Mouse (Mus musculus) embryonic facial prominence, embryonic 15.5 days (tissue): ENCODE measurements at regions not wholly inside any gene's neighbourhood (a gene's known extent, or its start where the extent isn't known, plus 50 kb on each side); places are given as distances from the start of the nearest gene placed in this dataset.

Source experiments
- ATAC-seq: fragments of 200-750 bp; cut with Nextera tagmentation; 2 replicates; pipeline ENCODE4 v1.8.0; 2017; ENCODE audit warnings: low read depth, moderate TSS enrichment; ENCODE audit not compliant: insufficient number of reproducible peaks, low FRiP score, low TSS enrichment
- H3K27ac ChIP-seq: fragments of 300-500 bp; sonication (generic); replicated peaks from 2 replicates; pipeline ENCODE4 v1.5.1; 2015; ENCODE audit warnings: mild to moderate bottlenecking, inconsistent platforms
- H3K27me3 ChIP-seq: fragments of 300-500 bp; sonication (generic); 2 replicates; pipeline ENCODE4 v1.6.1; 2015; ENCODE audit warnings: inconsistent platforms
- H3K36me3 ChIP-seq: fragments of 300-500 bp; sonication (generic); 2 replicates; pipeline ENCODE4 v1.6.1; 2015; ENCODE audit warnings: mild to moderate bottlenecking, inconsistent platforms
- H3K4me1 ChIP-seq: fragments of 300-500 bp; sonication (generic); 2 replicates; pipeline ENCODE4 v1.6.1; 2015; ENCODE audit warnings: inconsistent platforms
- H3K4me2 ChIP-seq: fragments of 300-500 bp; sonication (generic); replicated peaks from 2 replicates; pipeline ENCODE4 v1.6.1; 2015; ENCODE audit warnings: mild to moderate bottlenecking, inconsistent platforms
- H3K4me3 ChIP-seq: fragments of 300-500 bp; sonication (generic); replicated peaks from 2 replicates; pipeline ENCODE4 v1.5.1; 2015; ENCODE audit warnings: mild to moderate bottlenecking, inconsistent platforms
- H3K9ac ChIP-seq: fragments of 300-500 bp; sonication (generic); 2 replicates; pipeline ENCODE4 v1.6.1; 2015; ENCODE audit warnings: inconsistent platforms
- H3K9me3 ChIP-seq: fragments of 300-500 bp; sonication (generic); replicated peaks from 2 replicates; pipeline ENCODE4 v1.6.1; 2016; ENCODE audit warnings: inconsistent platforms
- WGBS: fragments of 180-500 bp; shearing (Covaris S2); methylation state at CpG from one replicate; pipeline ENCODE4 v1.1.7; 2015; 5-methylcytosine and 5-hydroxymethylcytosine counted together

- no peak overlapping the region for H3K4me2 ChIP-seq
- ATAC-seq, result no peak
- H3K27me3 ChIP-seq, result no peaks in the 10 kb centered on the region
- no peak overlapping the region for H3K27ac ChIP-seq
- H3K4me3 ChIP-seq, result no peak overlapping the region
- H3K4me1 ChIP-seq, result 0 out of 2 replicates have a peak, but pooled peaks cover 3% of the 10 kb centered on the region
- H3K9ac ChIP-seq, result no peak overlapping the region
- 51% methylated on average over 2 of the region's 2 CpGs for WGBS
- no peaks in the 10 kb centered on the region for H3K9me3 ChIP-seq
- H3K36me3 ChIP-seq, result no peaks in the 10 kb centered on the region
These were observed 672.8 kb upstream of the Fam160b2 start for GRCm38 (mm10) chr14:71272470-71272869.

- ATAC-seq, result no peak
- Histone ChIP-seq H3K9me3 (no peaks in the 10 kb centered on the region), H3K27ac (no peak overlapping the region), H3K27me3 (no peaks in the 10 kb centered on the region), H3K4me2 (no peak overlapping the region), H3K4me3 (no peak overlapping the region), H3K4me1 (no peaks in the 10 kb centered on the region), H3K9ac (no peak overlapping the region), H3K36me3 (no peaks in the 10 kb centered on the region)
- WGBS, result 80% methylated on average over 4 of the region's 4 CpGs
These were observed 658.0 kb upstream of the Fam160b2 start for GRCm38 (mm10) chr14:71257650-71258049.

GRCm38 (mm10) chr14:71254207-71254606, 654.6 kb upstream of the Fam160b2 start:
- ATAC-seq, result no peak
- Histone ChIP-seq H3K36me3 (no peaks in the 10 kb centered on the region), H3K27ac (no peak overlapping the region), H3K27me3 (no peaks in the 10 kb centered on the region), H3K4me2 (no peak overlapping the region), H3K9ac (no peak overlapping the region), H3K4me1 (peaks cover 5% of the 10 kb centered on the region; the same call in 1 of the 2 replicates), H3K9me3 (no peaks in the 10 kb centered on the region), H3K4me3 (no peak overlapping the region)
- 95% methylated on average over 1 of the region's 1 CpGs for WGBS

GRCm38 (mm10) chr14:71252136-71252535, 652.5 kb upstream of the Fam160b2 start:
- whole genome bisulfite sequencing, result 64% methylated on average over 3 of the region's 3 CpGs

GRCm38 (mm10) chr14:71251116-71251515, 651.5 kb upstream of the Fam160b2 start:
- H3K9me3 ChIP-seq, result no peaks in the 10 kb centered on the region
- H3K4me3 ChIP-seq, result no peak overlapping the region
- H3K4me1 ChIP-seq, result peaks cover 5% of the 10 kb centered on the region; the same call in 1 of the 2 replicates
- 91% methylated on average over 1 of the region's 1 CpGs for WGBS
- H3K4me2 ChIP-seq, result no peak overlapping the region
- H3K9ac ChIP-seq, result no peak overlapping the region
- no peaks in the 10 kb centered on the region for H3K36me3 ChIP-seq
- no peak overlapping the region for H3K27ac ChIP-seq
- no peaks in the 10 kb centered on the region for H3K27me3 ChIP-seq
- ATAC-seq, result no peak

More at GRCm38 (mm10) chr14:71252136-71252535, 652.5 kb upstream of the Fam160b2 start:
- Histone ChIP-seq H3K4me3 (no peak overlapping the region), H3K27me3 (no peaks in the 10 kb centered on the region), H3K9ac (no peak overlapping the region), H3K4me1 (peaks cover 5% of the 10 kb centered on the region; the same call in 1 of the 2 replicates), H3K27ac (no peak overlapping the region), H3K36me3 (no peaks in the 10 kb centered on the region), H3K4me2 (no peak overlapping the region), H3K9me3 (no peaks in the 10 kb centered on the region)
- ATAC-seq, result no peak

- Histone ChIP-seq H3K4me3 (no peak overlapping the region), H3K4me2 (no peak overlapping the region), H3K4me1 (peaks cover 5% of the 10 kb centered on the region; the same call in 1 of the 2 replicates), H3K9ac (no peak overlapping the region), H3K36me3 (no peaks in the 10 kb centered on the region), H3K27me3 (no peaks in the 10 kb centered on the region), H3K9me3 (no peaks in the 10 kb centered on the region), H3K27ac (no peak overlapping the region)
- WGBS, result 47% methylated on average over 7 of the region's 7 CpGs
- ATAC-seq, result no peak
These were observed 649.8 kb upstream of the Fam160b2 start for GRCm38 (mm10) chr14:71249387-71249965.

GRCm38 (mm10) chr14:71248534-71248933, 648.9 kb upstream of the Fam160b2 start:
- Histone ChIP-seq H3K9me3 (no peaks in the 10 kb centered on the region), H3K4me1 (peaks cover 5% of the 10 kb centered on the region; the same call in 1 of the 2 replicates), H3K4me2 (no peak overlapping the region), H3K27ac (no peak overlapping the region), H3K4me3 (no peak overlapping the region), H3K9ac (no peak overlapping the region), H3K36me3 (no peaks in the 10 kb centered on the region), H3K27me3 (no peaks in the 10 kb centered on the region)
- no peak for ATAC-seq
- 79% methylated on average over 2 of the region's 2 CpGs for WGBS

GRCm38 (mm10) chr14:71241655-71242390, 642.2 kb upstream of the Fam160b2 start:
- 39% methylated on average over 10 of the region's 10 CpGs for WGBS
- Histone ChIP-seq H3K4me3 (no peak overlapping the region), H3K36me3 (no peaks in the 10 kb centered on the region), H3K9me3 (no peaks in the 10 kb centered on the region), H3K4me2 (no peak overlapping the region), H3K27ac (no peak overlapping the region; the same call in 1 of the 2 replicates), H3K27me3 (no peaks in the 10 kb centered on the region), H3K4me1 (no peaks in the 10 kb centered on the region), H3K9ac (no peak overlapping the region)
- ATAC-seq, result no peak

- H3K27ac ChIP-seq, result no peak overlapping the region
- H3K9ac ChIP-seq, result no peak overlapping the region
- H3K4me3 ChIP-seq, result no peak overlapping the region
- H3K9me3 ChIP-seq, result no peaks in the 10 kb centered on the region
- H3K36me3 ChIP-seq, result no peaks in the 10 kb centered on the region
- no peaks in the 10 kb centered on the region; the same call in 1 of the 2 replicates for H3K4me1 ChIP-seq
- H3K4me2 ChIP-seq, result no peak overlapping the region
- no peaks in the 10 kb centered on the region for H3K27me3 ChIP-seq
- WGBS, result 87% methylated on average over 6 of the region's 6 CpGs
- no peak for ATAC-seq
These were observed 636.6 kb upstream of the Fam160b2 start for GRCm38 (mm10) chr14:71236192-71236591.

GRCm38 (mm10) chr14:71234900-71235299, 635.3 kb upstream of the Fam160b2 start:
- ATAC-seq, result no peak
- WGBS, result 90% methylated on average over 2 of the region's 2 CpGs

GRCm38 (mm10) chr14:71234276-71234675, 634.6 kb upstream of the Fam160b2 start:
- Histone ChIP-seq H3K36me3 (no peaks in the 10 kb centered on the region), H3K9ac (no peak overlapping the region), H3K27ac (no peak overlapping the region), H3K4me1 (no peaks in the 10 kb centered on the region; the same call in 1 of the 2 replicates), H3K4me3 (no peak overlapping the region), H3K9me3 (no peaks in the 10 kb centered on the region), H3K4me2 (no peak overlapping the region), H3K27me3 (no peaks in the 10 kb centered on the region)
- 52% methylated on average over 2 of the region's 2 CpGs for WGBS
- no peak for ATAC-seq

More at GRCm38 (mm10) chr14:71234900-71235299, 635.3 kb upstream of the Fam160b2 start:
- H3K36me3 ChIP-seq, result no peaks in the 10 kb centered on the region
- no peaks in the 10 kb centered on the region for H3K9me3 ChIP-seq
- no peak overlapping the region for H3K4me2 ChIP-seq
- no peaks in the 10 kb centered on the region; the same call in 1 of the 2 replicates for H3K4me1 ChIP-seq
- H3K27ac ChIP-seq, result no peak overlapping the region
- no peaks in the 10 kb centered on the region for H3K27me3 ChIP-seq
- no peak overlapping the region for H3K9ac ChIP-seq
- no peak overlapping the region for H3K4me3 ChIP-seq
